Mouse (Mus musculus) brain, embryonic 18.5 days (tissue): ENCODE measurements at regions not wholly inside any gene's neighbourhood (a gene's known extent, or its start where the extent isn't known, plus 50 kb on each side); places are given as distances from the start of the nearest gene placed in this dataset.

ENCODE experiments used
- DNase-seq: peaks from one replicate; pipeline ENCODE4 v3.0.0-alpha.2; 2012; ENCODE audit warnings: low read depth, low spot score

DNA sequence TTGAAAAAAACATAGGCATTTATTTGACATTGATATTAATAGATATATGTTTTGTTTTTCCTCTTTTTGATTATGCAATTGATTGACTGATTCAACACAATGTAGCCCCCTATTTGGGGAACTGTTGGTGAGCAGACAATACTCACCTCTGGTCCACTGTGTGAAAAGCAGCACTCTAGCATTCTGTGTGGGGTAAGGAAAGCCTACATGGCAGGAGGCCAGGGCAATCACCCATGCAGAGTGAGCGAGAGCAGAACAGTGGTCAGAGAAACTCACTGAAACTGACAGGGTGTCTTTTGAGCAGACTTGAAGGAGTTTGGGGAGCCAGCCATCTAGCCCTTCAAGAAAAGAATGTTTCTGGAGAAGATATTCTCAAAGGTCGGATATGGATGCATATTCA, 73.2 kb upstream of the Azi2 start:
- DNase-seq: no peak

DNA sequence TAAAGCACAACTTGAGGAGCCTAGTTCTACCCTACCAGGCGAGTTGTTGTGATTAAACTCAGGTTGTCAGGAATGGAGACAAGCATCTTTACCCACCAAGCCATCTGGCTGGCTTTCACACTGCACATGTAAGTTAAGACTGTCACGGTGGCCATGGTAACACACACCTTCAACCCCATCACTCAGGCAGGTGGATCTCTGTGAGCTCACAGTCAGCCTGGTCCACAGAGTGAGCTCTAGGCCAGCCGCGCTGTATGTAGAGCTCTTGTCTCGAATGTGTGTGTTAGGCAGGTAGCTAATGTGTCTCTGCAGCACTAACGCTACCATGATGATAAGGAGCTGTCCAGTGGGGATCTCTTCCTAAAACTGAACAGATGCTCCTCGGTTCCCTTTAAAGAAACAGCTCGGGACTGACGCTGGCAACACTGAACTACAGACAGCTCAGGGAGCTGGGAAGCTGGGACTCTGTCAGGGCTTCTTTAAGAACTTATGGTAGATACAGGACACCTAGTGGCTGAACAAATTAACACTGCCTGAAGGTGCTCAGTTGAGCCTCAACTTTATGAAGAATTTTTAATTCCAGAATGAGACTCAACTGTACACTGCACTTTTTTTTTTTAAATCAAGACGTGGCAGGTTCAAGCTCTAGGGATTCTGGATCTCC, 73.8 kb upstream of the Azi2 start:
- peak; percentile 51 for DNase-seq

DNA sequence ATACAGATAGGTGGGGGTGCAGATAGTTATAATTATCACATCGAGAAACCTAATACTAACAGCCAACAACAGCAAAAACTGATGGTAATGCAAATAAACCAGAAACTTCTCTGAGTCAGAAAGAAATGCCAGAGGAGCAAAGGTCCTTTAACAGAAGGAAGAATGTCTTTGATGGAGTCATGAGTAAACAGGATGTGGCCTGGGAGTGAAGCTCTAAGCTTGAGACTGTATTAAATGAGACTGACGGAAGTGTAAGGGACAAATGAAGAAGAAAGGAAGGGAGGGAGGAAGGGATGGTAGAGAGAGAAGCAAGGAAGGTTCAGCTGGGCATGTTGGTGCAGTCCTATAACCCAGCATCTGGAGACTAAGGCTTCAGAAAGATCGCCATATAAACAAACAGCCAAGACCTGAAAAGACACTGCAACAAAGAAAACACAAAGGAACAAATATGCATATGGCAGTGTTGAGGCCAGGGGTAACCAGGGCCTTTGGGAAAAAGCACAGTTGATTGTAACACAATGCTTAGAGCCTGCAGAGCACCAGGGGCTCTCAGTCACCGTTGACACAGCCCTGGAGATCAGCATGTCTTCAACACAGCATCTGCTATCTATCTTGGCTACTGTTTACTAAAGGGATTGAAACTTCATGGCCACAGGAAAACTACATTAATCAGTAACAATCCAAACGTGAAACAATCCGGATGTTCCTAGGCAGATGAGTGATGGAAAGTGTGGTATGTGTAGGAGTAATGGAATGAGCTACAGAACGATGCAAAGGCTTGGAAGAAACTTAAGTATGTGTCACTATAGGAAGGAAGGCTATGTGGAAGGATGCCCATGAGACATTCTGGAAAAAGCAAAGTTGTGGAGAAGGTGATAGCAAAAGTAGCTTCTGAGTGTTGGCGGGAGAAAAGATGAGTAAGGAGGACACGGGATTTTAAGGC, 77.9 kb upstream of the Azi2 start:
- no peak for DNase-seq

DNA sequence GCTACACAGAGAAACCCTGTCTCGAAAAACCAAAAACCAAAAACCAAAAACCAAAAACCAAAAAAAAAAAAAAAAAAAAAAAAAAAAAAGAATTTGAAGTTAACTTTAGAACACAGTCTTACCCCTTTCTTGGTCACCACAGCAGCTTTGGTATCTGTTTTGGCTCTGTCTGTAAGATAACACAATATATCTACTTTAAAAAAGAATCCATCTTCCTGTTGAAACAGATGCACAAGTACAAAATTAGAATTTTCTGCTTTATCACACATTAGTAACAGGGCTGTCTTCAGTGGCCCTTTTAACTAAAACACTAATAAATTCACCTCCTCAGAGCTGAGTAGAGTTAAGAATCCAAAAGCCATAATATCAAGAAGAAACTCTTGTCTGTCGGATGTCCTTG, 80.5 kb upstream of the Azi2 start:
- no peak for DNase-seq

DNA sequence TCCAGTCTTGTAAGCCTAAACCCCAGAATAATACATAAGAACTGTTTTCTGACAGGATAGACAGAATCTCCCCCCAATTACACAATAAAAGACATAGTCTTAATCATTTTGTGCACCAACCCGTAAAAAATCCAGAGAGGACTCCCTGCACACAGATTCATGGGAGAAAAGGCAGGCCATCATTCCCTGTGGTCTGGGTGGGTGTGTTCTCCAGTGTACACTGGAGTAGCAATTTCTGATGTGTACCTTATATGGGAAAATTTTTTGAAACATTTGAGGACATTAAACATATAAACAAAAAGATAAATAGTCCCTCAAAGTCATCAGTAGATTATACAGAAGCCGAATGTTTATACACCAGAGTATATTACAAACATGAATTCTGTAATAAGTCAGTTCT, 83.1 kb upstream of the Azi2 start:
- DNase-seq: no peak

DNA sequence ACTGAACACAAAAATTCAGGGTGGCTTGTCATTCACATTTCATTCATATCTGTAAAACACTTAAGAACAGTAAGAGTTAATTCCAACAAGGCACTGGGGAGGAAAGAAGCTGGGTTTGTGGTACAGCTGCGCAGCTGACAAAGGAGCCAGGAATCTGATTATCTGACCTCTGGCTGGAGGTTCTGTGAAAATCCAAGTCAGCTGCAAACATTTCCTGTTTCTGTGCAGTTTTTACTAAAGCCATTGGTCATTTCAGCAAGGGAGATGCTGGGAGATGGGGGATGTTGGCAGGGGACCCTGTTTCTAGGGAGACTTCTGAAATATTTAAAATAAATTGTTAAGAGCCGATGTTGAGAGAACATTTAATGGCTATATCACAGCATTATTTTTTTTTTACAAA, 83.6 kb upstream of the Azi2 start:
- no peak for DNase-seq

DNA sequence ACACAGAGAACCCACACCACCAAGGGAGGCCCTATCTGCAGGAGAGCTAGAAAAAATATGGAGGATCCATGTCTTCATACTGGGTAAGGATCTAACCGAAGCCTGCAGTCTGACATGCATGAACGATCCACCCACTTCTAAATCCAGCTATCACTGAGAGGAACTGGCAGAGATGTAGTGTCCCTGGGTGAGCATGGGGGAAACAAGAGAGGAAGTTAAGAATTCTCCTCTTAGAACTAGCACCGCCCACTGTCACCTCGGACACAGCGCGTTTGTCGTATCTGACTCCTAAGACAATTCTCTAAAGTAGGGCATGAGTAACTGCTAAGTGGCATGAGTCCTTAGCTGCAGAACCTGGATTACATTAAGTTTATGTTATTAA, 112.8 kb upstream of the Azi2 start:
- no peak for DNase-seq

DNA sequence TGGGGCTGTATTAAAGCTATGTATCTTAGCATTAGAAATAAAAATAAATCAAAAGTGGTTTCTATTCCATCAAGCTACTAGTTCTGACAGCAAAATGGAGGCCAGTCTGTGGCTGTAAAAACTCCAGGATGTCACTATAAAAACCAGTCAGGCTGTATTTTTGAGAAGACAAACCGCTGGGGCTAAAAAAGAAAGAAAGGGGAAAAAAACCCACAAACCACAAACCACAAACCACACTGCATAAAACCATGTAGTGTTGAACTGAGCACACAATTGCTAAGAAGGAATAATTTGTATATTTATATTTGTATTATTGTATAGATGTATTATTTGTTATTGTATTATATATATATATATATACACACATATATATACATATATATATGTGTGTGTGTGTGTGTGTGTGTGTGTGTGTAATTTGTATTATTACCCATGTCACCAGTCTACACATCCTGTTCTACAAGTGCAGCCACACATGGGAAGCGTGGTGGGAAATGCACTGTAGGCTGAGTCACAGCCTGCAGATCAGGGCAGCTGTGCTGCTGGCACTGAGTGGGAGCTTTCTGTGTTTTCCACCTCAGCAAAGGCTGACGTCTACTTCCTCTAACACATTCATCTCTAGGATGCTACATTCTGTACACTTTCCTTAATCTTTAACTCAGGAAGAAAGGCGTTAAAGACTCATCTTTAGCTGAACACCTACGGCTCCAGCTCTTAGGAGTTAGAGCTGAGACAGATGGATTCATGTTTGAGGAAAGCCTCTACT, 113.4 kb upstream of the Azi2 start:
- no peak for DNase-seq

DNA sequence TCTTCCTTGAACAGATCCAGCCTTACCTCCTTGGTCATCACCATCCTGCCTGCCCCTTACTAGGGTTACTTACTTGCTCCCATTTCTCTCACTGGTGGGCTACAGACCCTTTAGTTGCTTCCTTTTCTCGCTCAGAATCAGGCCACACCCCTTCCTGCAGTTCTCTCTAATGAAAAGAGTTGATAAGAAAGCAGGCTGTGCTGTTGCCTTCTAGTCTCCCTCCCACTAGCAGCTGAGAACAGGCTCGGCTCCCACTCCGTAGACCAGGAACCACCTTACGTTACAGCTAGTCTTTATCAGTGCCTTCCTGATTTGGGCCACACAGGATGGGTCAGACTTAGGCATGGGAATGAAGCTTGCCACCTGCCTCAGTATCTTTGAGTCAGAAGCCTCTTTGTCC, 117.3 kb upstream of the Azi2 start:
- DNase-seq: no peak

DNA sequence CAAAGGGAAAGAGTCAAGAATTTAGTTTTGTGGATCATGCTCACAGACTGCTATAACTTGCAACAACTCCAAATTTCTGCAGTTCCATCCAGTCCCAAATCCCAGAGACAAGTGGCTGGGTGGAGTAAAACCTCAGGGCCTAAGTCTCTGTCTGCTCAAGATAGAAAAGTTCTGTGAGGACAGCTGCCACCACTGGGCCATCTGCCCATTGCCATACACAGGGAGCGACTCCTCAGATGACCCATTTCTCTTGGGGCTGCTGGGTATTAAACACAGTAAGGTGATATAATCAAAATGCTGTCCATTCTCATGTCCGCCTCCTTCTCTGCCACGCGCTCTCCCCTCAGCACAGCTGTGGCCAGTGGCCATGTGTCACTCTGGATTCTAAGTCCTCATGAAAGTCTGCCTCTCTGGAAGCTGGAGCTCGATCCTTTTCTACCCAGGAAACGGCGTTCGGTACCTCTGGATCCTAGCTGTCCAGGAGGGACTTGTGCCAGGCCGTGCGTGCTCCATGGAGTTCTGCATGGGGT, 132.3 kb upstream of the Azi2 start:
- no peak for DNase-seq

DNA sequence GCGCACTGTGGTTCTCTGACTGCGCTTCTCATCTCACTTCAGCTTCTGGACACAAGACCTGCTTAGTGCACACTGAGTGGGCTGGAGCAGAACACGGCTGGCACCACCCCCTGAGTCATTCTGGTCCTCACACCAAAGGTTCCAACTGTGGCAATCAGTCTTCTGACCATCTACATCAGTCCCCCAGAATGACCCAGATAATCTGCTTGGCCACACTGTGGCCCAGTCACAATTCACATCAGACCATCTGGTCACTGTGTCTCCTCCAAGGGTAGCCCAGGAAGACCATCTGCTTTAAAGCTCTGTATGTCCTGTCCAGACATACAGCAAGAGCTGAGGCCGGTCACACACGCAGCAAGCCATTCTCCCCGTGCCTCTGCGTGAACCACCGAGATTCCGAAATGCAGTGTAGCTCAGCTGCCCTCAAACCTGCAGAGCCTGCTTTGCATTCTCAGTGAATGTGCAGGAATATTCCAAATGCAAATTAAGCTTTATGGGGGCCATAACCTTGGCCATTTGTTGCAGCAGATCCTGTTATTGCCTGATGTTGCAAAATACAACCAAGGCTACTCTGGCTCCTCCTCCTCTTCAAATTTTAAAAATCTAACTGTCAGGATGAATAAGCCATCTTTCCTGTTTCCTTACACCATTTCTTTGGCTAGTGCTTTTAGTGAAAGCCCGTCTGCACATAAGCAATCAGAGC, 135.1 kb upstream of the Azi2 start:
- DNase-seq: no peak

DNA sequence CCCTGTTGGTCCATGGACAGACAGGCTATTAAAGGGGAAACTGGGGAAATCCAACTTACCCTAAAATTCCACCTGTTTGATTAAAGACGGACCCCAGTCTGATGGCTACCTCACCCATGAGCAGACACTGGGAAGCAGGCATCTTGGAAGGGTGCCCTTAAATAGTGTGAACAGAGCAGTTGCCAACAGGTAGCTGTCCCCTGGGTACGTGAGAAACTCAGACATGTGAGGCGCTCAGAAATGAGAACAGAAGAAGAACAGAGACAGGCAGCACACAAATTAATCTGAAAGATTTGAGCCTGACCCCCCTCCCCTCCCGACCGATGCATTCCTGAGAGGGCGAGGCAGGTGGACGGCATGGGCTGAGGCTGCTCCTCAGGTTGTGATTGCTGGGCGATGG, 135.7 kb upstream of the Azi2 start:
- no peak for DNase-seq

DNA sequence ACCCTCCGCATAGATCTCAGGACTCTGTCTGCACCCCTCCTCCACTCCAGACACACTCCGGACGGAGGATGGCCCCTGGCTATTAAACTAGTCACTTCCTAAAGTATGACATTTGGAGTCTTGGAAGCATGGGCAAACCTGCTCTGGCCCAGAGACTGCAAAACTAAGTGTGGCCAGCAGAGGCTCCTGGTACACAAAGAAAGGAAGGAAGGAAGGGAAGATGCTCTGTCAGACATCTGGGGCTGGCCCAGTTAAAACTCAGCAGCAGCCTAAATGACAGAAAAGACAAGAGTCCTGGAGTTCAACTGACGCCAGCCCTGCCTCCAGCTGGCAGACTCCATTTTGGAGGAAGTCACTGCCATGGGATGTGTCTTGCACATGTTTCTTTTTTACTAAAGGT, 137.3 kb upstream of the Azi2 start:
- peak; percentile 8 for DNase-seq

DNA sequence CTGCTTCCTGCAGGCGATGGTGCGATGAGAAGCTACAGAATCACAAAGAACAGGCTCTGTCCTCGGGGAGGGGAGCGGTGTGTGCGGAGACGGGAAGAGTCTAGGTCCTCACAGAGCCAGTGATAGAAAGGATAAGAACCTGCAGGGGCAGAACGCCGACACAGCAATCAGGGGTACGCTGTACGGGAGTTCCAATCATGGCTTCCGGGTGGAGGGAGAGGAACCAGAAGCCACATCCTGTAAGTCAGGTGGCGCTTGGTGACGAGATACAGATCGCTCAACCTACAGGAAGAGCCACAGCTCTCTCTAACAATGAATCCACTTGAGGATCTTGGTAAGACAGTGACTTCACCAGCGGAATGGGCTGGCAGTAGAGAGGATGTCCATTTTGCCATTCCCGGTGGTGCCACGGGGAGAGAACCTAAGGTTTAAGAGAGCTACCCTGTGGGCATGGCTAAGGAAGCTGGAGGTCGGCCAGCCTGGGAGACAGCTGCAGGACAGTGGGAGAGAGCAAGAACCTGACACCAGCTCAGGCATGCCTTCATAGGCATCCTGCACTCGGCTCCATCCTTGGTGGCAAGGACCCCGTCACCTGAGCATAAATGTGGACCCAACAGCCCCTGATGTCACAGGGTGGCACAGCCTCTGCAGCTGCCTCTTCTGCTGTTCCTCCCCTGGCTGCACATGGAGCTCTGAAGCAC, 137.9 kb upstream of the Azi2 start:
- DNase-seq: no peak

DNA sequence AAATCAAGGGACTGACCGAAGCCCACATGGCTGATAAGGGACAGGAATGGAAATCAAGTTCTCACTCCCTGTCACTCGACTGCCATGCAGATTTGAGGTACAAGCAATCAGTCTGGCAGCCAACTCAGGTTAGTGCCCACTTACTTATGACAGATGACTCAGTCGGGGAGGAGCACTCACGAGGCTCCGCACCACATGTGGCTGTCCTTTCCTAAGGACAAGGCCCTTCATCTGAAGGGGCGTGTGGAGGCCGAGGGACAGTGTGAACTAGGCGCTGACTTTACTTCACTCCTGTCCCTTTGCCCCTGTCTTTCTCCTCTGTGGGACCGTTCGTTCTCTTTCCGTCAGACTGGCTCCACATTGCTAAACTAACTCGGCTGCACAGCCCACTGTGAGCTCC, 139.7 kb upstream of the Azi2 start:
- no peak for DNase-seq

DNA sequence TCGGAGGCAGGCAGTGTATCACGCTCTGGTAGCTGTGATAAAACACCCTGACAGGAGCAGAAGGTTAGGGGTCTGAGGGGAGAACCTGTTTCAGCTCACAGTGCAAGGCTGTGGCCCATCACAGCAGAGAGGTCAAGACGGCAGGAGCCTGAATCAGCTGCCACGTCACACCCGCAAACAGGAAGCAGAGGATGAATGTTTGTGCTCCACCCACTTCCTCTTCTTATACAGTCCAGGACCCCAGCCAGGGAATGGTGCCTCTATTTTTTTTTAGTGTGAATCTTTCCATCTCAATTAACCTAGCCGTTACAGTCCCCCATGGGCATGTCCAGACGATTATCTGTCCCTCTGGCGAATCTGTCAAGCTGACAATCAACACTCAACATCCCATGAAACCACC, 143.8 kb upstream of the Azi2 start:
- no peak for DNase-seq

DNA sequence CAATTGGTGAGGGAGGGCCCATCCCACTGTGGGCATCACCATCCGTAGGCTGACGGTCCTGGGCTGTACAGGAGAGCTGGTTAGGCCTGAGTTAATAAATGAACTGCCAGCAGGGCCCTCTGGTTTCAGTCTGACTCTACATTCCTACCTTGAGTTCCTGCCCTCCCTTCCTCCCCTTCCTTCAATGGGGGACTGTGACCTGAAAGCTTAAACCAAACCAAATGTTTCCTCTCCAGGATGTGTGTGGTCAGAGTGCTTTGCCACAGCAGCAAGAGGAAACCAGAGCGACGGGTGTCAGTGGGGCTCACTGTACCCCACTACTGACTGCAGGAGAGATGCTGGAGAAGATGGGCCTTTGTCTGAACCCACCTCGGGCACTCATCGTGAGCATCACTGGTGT, 147.7 kb upstream of the Azi2 start:
- no peak for DNase-seq

DNA sequence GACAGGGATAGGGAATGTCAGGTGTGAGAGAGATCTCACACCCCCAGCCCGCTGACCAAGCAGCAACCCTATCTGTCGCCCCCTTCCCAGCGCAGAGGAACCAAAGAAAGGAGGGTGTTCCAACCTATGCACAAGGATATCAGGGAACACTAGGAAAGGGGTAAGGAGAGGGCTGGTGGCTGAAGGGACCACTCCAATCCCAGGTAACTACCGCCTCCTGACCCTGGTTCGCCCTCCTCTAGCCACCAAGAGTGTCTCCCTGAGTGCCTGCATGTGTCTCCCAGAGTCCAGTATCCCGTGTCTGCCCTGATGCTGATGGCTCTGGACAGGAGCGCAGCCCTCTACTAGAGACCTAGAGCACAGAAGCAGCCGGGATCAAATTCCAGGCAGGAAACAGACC, 167.1 kb upstream of the Azi2 start:
- no peak for DNase-seq

DNA sequence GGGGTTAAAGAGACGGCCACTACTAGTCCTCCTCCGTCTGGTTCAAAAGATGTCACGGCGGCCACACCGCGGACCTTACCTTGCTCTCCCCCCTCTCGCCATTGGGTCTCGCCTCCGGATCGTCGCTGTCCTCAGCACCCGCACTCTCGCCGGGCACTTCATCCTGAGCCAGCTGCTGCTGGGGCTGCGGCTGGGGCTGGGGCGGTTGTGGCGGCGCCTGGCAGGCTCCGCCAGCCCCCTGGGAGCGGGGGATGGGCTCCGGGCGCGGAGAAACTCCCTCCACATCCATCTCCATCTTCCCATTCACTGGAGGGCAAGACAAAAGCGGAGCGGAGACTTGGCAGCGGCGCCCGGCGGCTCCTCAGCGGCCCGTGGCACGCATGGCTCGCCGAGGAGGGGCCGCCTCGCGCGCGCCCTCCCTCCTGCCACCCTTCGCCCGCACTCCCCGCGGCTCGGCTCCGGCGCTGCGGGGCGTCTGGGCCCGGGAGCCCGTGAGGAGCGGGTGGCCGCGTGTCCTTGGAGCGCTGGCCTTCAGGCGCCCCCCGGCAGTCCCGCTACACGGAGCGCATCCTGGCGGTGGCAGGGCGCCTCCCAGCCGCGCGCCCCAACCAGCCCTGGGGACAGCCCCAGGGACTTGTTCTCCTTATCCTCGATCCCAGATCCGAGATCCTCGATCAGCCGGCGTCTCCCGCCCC, 167.8 kb upstream of the Azi2 start:
- DNase-seq: no peak

DNA sequence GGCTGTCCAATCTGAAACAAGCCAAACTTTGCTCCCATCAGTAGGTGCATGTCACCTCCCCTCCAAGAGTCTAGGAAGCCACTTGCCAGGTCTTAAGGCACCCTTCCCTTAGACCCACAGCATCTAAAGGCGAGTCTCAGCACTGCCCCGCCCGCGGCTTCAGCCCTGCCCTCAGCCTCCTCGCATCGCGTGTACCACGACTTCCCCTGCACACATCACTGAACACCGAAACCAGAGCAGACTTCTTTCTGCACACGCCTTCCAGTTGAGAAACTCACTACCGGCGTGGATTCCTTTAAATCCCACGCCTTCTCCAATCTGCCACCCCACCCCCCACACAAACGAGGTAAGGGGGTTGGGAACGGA, 168.3 kb upstream of the Azi2 start:
- no peak for DNase-seq

DNA sequence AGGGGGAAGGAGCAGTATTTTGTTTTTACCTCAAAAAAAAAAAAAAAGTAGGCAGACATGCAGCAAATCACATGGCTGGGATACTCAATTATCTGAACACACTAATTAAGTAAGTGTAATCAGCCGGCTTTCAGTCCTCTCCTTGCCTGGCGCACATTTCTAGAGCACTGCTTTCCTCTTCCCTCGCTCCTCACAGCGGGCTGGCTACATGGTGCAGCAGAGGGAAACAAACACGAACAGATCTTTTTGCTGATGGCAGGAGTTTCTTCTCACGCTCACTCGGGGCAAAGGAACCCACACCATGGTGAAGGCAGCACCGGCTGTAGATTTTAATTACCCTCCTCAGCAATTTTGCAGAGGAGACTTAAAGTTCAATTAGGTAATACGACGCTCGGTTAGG, 169.7 kb upstream of the Azi2 start:
- DNase-seq: no peak
